Mouse (Mus musculus) hindbrain, embryonic 11.5 days (tissue): ENCODE results near the gene Lce1i. TPM values are rescaled to one million over a fixed set of nuclear protein-coding genes. Genes with fewer than 3 reads are reported as not detected.

ENCODE experiments used
- ATAC-seq: fragments of 200-750 bp; cut with Nextera tagmentation; 2 replicates; pipeline ENCODE4 v1.8.0; 2017; ENCODE audit warnings: mild to moderate bottlenecking, moderate TSS enrichment, moderate library complexity; ENCODE audit not compliant: low FRiP score
- DNase-seq: peaks from one replicate; pipeline ENCODE4 v3.0.0-alpha.2; 2015; ENCODE audit warnings: low spot score
- H3K27ac ChIP-seq: fragments of 300-500 bp; sonication (generic); 2 replicates; pipeline ENCODE4 v1.5.1; 2014; ENCODE audit warnings: mild to moderate bottlenecking, low read depth, low read length
- H3K27me3 ChIP-seq: fragments of 300-500 bp; sonication (generic); 2 replicates; pipeline ENCODE4 v1.6.1; 2014; ENCODE audit warnings: mild to moderate bottlenecking, low read length, moderate library complexity, mixed read lengths; ENCODE audit not compliant: control insufficient read depth, insufficient read depth
- H3K36me3 ChIP-seq: fragments of 300-500 bp; sonication (generic); 2 replicates; pipeline ENCODE4 v1.6.1; 2014; ENCODE audit warnings: mild to moderate bottlenecking, low read length, moderate library complexity, mixed read lengths; ENCODE audit not compliant: control insufficient read depth, insufficient read depth
- H3K4me1 ChIP-seq: fragments of 300-500 bp; sonication (generic); replicated peaks from 2 replicates; pipeline ENCODE4 v1.6.1; 2014; ENCODE audit warnings: low read length, mixed read lengths; ENCODE audit not compliant: control insufficient read depth, insufficient read depth
- H3K4me2 ChIP-seq: fragments of 300-500 bp; sonication (generic); replicated peaks from 2 replicates; pipeline ENCODE4 v1.6.1; 2014; ENCODE audit warnings: mild to moderate bottlenecking, low read depth, low read length
- H3K4me3 ChIP-seq: fragments of 300-500 bp; sonication (generic); 2 replicates; pipeline ENCODE4 v1.5.1; 2014; ENCODE audit warnings: low read depth, low read length
- H3K9ac ChIP-seq: fragments of 300-500 bp; sonication (generic); 2 replicates; pipeline ENCODE4 v1.6.1; 2014; ENCODE audit warnings: low read depth, low read length
- H3K9me3 ChIP-seq: fragments of 300-500 bp; sonication (generic); 2 replicates; pipeline ENCODE4 v1.6.1; 2016; ENCODE audit warnings: low read length; ENCODE audit not compliant: control insufficient read depth
- WGBS: fragments of 180-500 bp; shearing (Covaris S2); extraction: QIAGEN DNeasy Blood & Tissue Kit; methylation state at CpG from one replicate; pipeline ENCODE4 v1.1.7; 2014; 5-methylcytosine and 5-hydroxymethylcytosine counted together
- polyA plus RNA-seq: library from polyadenylated mRNA; unstranded; fragments of >200 nt; fragmentation: Nextera tagmentation; extraction: Ambion mirVana; gene quantifications from 2 replicates; pipeline ENCODE4 v1.2.1, GENCODE M21; 2014

The Lce1i gene
- polyA plus RNA-seq, 1 experiment from 2014 or later: not detected

GRCm38 (mm10) chr3:92753197-92753596, 25.5 kb downstream of the Lce1i start:
- Histone ChIP-seq H3K27me3 (no peaks in the 10 kb centered on the region), H3K36me3 (no peaks in the 10 kb centered on the region), H3K4me3 (no peak overlapping the region), H3K27ac (no peak overlapping the region), H3K4me2 (no peak overlapping the region), H3K9ac (no peak overlapping the region), H3K4me1 (no peaks in the 10 kb centered on the region), H3K9me3 (no peaks in the 10 kb centered on the region)
- ATAC-seq (no peak), DNase-seq (peak; percentile 3)
- WGBS: 39% methylated on average over 3 of the region's 3 CpGs

GRCm38 (mm10) chr3:92752238-92752637, 26.5 kb downstream of the Lce1i start, which contains the start of gene Lce1g:
TSS of gene Lce1g (minus strand) at chr3:92752338.
- Histone ChIP-seq H3K4me1 (no peaks in the 10 kb centered on the region), H3K9me3 (no peaks in the 10 kb centered on the region), H3K27me3 (no peaks in the 10 kb centered on the region), H3K4me3 (no peak within 1 kb of the TSS), H3K36me3 (no peaks in the 10 kb centered on the region), H3K27ac (no peak within 1 kb of the TSS), H3K4me2 (no peak within 1 kb of the TSS), H3K9ac (no peak within 1 kb of the TSS)
- no peak for ATAC-seq
- 85% methylated on average over 1 of the region's 1 CpGs for WGBS
- DNase-seq: no peak

- Histone ChIP-seq H3K4me3 (no peak within 1 kb of the TSS), H3K4me1 (no peaks in the 10 kb centered on the region), H3K36me3 (no peaks in the 10 kb centered on the region), H3K9ac (no peak within 1 kb of the TSS), H3K27ac (no peak within 1 kb of the TSS), H3K9me3 (no peaks in the 10 kb centered on the region), H3K4me2 (no peak within 1 kb of the TSS), H3K27me3 (no peaks in the 10 kb centered on the region)
- DNase-seq: no peak
- 73% methylated on average over 1 of the region's 1 CpGs for WGBS
- ATAC-seq: no peak
These were observed 39.7 kb downstream of the Lce1i start, which contains the start of gene Gm38119 for GRCm38 (mm10) chr3:92738996-92739395. TSS of gene Gm38119 (minus strand) at chr3:92739096.

Other genes with a start within 250 kb of the Lce1i start
- gene 2310046K23Rik, start 244.4 kb downstream of the Lce1i start, polyA plus RNA-seq: not detected in 2 replicates
- not detected in 2 replicates for gene Ivl, start 205.2 kb downstream of the Lce1i start, polyA plus RNA-seq
- gene Smcp, start 189.9 kb downstream of the Lce1i start, polyA plus RNA-seq: not detected in 2 replicates
- gene 2210017I01Rik, start 171.4 kb downstream of the Lce1i start, polyA plus RNA-seq: not detected in 2 replicates
- not detected in 2 replicates for gene Lce6a, start 157.2 kb downstream of the Lce1i start, polyA plus RNA-seq
- not detected in 2 replicates for gene Lce1a1, start 130.6 kb downstream of the Lce1i start, polyA plus RNA-seq
- gene Lce1b, start 122.0 kb downstream of the Lce1i start, polyA plus RNA-seq: not detected in 2 replicates
- not detected in 2 replicates for gene Lce1a2, start 108.6 kb downstream of the Lce1i start, polyA plus RNA-seq
- not detected in 2 replicates for gene Lce1c, start 99.7 kb downstream of the Lce1i start, polyA plus RNA-seq
- gene Lce1d, start 91.7 kb downstream of the Lce1i start, polyA plus RNA-seq: not detected in 2 replicates
- not detected in 2 replicates for gene Lce1e, start 69.8 kb downstream of the Lce1i start, polyA plus RNA-seq
- not detected in 2 replicates for gene Lce1f, start 58.5 kb downstream of the Lce1i start, polyA plus RNA-seq
- gene Gm38119, start 39.8 kb downstream of the Lce1i start, polyA plus RNA-seq: not detected in 2 replicates
- gene Lce1g, start 26.6 kb downstream of the Lce1i start, polyA plus RNA-seq: not detected in 2 replicates
- not detected in 2 replicates for gene Lce1h, start 13.8 kb downstream of the Lce1i start, polyA plus RNA-seq
- gene Lce1j, start 11.6 kb upstream of the Lce1i start, polyA plus RNA-seq: not detected in 2 replicates
- gene Lce1k, start 29.0 kb upstream of the Lce1i start, polyA plus RNA-seq: not detected in 2 replicates
- not detected in 2 replicates for gene Kprp, start 48.3 kb upstream of the Lce1i start, polyA plus RNA-seq
- not detected in 2 replicates for gene Lce1l, start 72.4 kb upstream of the Lce1i start, polyA plus RNA-seq
- gene 2310050C09Rik, start 91.3 kb upstream of the Lce1i start, polyA plus RNA-seq: not detected in 2 replicates
- gene Lce3a, start 147.3 kb upstream of the Lce1i start, polyA plus RNA-seq: not detected in 2 replicates
- gene Lce3b, start 154.1 kb upstream of the Lce1i start, polyA plus RNA-seq: not detected in 2 replicates
- not detected in 2 replicates for gene Lce3c, start 165.6 kb upstream of the Lce1i start, polyA plus RNA-seq
- gene Lce3d, start 178.5 kb upstream of the Lce1i start, polyA plus RNA-seq: not detected in 2 replicates
- gene Lce3e, start 188.2 kb upstream of the Lce1i start, polyA plus RNA-seq: not detected in 2 replicates
- gene Lce3f, start 213.3 kb upstream of the Lce1i start, polyA plus RNA-seq: not detected in 2 replicates
- gene Crct1, start 236.8 kb upstream of the Lce1i start, polyA plus RNA-seq: 0.59 and 0.66 TPM in 2 replicates
- gene Lce1m, start 240.2 kb upstream of the Lce1i start, polyA plus RNA-seq: not detected in 2 replicates